Mouse (Mus musculus) erythroblast, adult 5-6 weeks (primary cell): ENCODE data around the gene Ldlrad3. TPM values are rescaled to one million over a fixed set of nuclear protein-coding genes. Genes with fewer than 3 reads are reported as not detected.

Experiments used
- ATAC-seq: replicated peaks from 2 replicates; pipeline ENCODE4 v1.8.0; 2016; ENCODE audit warnings: moderate number of reproducible peaks, mild to moderate bottlenecking, moderate TSS enrichment, inconsistent platforms; ENCODE audit not compliant: poor library complexity, low FRiP score, severe bottlenecking
- total RNA-seq, 2 experiments: library from RNA; stranded (forward) in 1 of 2; stranded (reverse) in 1 of 2; fragments of 150-400 nt in 1 of 2; fragments of 200-764, 138-1000 nt in 1 of 2; gene quantifications; 2 replicates each; pipeline versions ENCODE4 v1.2.3 to v1.2.4; 2015 to 2017; ENCODE audit warnings: low replicate concordance in 2 of 2

Gene Ldlrad3
- total RNA-seq, 2 experiments from 2014 or later = 6.2 to 7.7 TPM

GRCm38 (mm10) chr2:102191736-102192135 lies 5.6 kb upstream of the Ldlrad3 start:
- ATAC-seq = no peak

DNA sequence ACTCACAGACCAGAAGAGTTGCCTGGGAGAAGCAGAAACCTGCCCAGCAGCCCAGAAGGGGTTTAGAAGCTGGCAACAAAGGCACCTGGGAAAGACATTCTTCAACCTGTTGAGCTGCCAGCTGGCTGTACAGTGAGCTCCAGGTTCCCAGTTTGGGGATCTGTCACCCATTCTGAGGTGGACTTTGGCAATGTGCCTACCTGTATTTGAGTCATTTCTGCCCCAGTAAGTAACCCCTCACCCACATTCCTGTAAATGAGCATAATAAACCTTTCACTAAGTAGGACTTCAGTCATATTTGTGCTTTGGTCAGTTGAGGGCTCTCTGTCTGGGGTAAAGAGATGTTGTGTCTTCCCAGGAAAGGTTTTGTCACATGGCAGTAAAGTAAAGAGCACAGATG lies 4.8 kb upstream of the Ldlrad3 start:
- ATAC-seq = no peak

DNA sequence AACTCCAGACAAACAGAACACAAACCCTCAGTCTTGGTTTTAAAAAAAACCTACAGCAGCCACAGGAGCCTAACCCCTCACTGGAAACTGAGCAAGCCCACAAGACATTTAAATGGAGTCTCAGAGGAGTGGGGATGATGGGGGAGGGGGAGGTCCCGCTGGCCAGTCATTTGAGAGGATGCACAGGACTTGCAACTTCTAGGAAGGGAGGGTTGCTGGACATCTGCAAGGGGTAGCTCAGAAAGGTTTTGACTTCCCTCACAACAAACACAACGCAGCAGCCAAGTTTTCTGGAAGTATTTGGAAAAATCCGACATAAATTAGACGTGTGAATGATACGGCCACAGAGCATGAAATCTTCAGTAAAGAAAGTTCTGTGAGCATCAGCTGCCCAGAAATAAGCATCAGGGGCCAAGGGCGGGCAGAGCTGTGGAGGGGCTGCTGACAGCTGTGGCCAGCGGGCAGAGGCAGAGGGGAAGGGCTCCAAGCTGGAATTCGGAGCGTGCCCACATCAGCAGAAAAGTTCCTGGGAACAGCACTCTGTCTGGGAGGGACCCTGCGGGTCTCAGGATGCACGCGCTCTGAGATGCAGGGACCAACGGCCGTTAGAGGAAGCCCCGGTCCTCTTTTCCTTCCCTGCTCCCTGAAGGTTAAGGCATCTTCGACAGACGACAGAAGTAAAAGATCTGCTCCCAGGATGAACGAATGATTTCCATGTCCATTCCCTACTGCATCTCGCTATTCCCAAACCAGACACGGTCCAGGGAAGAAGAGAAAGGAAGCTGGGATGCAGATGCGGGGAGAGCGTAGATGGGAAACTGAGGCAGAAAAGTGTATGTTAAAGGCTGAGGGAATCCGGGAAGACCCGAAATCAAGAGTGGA lies 875 bp downstream of the Ldlrad3 start:
- ATAC-seq = no peak

- no peak for ATAC-seq
Measured at GRCm38 (mm10) chr2:102183720-102184480, 2.3 kb downstream of the Ldlrad3 start.

DNA sequence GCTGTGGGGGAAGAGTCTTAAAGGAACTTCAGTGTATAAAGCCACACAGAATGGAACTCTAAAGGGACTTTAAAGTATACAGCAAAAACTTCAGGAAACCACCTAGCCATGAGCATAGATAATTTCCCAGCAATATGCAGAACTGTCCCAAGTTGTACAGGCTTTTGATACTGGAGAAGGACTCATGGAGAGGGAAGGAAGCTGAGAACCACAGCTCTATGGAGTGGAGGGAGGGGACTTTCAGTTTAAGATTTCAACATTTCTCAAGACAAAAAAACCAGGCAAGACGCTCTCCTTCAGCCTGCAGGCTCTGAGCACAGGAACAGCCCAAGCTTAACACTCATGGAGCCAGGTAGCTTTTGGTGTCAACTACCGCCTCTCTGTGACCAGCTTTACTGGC lies 4.7 kb downstream of the Ldlrad3 start:
- ATAC-seq = no peak

- no peak for ATAC-seq
Measured at GRCm38 (mm10) chr2:102176434-102176772, 9.8 kb downstream of the Ldlrad3 start.

- no peak for ATAC-seq
Measured at GRCm38 (mm10) chr2:102175741-102176433, 10.3 kb downstream of the Ldlrad3 start.

DNA sequence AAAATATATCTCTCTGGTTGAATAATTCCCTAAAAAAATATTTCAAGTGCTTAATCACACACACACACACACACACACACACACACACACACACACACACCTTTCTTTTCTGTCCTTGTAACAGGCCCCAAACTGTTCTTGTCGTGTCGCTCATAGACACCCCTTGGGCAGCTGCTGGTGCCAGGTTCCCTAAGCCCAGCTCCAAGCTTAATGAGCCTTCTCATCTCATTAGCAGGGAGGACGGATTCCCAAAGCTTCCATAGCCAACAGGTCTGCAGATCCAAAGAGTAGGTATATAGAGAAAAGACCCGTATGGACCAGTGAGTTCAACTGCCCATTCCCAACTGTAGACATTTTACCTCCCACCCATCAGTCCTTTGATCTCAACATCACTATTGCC lies 13.7 kb downstream of the Ldlrad3 start:
- no peak for ATAC-seq

DNA sequence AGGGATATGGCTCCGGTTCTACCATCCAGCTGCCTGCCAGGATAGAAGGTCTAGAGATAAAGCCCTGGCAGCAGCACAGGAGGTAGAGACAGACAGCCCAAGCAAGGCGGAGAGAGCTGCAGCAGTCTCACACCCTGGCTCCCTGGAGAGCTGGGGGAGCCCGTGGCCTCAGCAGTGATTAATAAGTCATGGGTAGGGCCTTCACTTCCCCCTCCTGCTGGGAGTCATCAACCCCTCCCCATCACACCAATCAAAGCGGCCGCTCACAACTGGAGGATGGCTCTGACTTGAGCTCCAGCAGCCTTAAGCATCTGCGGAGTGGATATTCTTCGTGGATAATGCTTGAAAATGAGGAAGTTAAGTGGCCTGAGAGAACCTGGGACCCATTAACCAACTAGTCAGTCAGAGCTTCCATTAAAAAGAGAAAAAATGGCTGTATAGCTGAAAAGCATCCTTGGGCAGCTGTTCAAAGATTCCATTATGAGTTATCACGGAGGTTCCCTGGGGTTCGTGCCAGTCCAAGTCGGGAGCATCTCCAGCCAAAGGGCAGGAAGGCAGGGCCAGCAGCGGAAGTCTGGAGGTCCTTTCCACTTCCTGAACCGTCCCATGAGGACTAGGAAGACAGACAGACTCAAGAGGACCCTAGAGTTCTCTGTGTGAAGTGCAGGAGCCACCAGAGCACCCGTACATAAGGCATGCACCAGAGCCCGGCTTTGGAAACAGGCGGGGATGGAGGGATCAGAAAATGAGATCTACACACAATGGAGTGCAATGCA lies 19.4 kb downstream of the Ldlrad3 start:
- ATAC-seq = no peak

DNA sequence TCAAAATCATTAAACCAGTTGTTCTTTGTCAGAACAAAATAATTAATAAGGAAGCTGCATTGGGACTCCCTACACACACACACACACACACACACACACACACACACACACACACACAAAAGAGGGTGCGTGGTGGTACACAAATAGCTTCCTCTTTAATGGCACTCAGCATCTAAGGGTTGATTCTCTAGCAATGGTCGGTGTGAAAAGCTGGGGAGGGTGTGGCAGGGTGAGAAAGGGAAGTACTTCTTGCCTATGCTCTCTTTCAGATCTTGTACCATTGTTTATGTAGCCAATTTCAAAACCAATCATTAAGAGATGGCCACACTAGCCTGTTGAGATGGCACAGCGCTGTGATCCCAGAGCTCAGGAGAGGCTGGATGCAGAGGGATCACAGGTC lies 23.1 kb downstream of the Ldlrad3 start:
- ATAC-seq = no peak

- ATAC-seq = no peak
Measured at GRCm38 (mm10) chr2:102157555-102157954, 28.6 kb downstream of the Ldlrad3 start.

- ATAC-seq = no peak
Measured at GRCm38 (mm10) chr2:102157010-102157409, 29.2 kb downstream of the Ldlrad3 start.

GRCm38 (mm10) chr2:102156460-102156859 lies 29.7 kb downstream of the Ldlrad3 start:
- no peak for ATAC-seq

DNA sequence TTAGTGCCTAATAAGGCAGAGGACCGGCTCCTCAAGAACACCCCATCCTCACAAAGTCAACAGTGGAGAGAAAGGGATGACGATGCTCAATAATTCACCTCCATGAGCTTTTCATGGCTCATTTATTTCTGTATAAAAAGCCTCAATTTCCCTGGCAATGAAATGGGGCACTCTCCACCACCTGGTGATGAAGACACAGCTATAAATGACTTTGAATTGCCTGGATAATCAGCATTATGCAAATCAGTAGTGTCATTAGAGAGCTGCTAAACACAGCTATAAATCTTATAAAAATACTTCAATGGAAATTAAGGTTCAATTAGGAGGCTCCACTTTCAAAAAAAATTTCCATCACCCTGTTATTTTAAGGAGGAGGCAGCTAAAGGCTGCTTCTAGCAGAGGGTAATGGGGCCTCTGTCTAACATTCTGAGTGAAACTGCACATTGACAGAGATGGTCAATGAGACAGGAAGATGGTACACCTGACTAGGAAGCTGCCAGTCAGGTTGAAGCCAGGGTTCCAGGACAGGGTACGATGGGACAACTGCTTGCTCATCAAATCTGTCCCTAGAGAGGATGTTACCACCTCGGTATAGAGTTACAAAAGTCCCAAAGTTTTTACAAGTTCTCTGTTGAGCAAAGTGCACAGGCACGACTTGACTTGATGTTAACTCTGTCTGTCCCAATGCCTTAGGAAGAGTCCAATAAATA lies 30.7 kb downstream of the Ldlrad3 start:
- no peak for ATAC-seq

DNA sequence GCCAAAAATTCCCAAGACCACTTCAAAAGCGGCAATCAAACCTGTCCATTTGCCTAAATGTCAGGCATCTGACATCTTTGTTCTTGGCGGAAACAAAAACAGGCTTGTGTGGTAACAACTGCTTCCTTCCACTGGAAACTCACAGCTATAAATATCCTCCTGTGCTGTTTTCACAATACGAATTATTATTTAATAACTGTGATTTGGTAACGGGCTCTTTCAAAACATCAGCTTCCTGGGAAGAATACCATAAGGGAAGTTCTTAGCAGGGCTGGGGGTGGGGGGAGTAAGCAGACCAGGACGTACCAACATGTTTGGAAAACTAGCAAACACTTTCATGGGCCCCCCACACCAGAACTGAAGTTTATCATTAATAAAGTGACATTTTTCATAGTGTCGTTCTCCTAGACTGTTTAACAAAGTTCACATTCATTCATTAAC lies 31.4 kb downstream of the Ldlrad3 start:
- no peak for ATAC-seq

DNA sequence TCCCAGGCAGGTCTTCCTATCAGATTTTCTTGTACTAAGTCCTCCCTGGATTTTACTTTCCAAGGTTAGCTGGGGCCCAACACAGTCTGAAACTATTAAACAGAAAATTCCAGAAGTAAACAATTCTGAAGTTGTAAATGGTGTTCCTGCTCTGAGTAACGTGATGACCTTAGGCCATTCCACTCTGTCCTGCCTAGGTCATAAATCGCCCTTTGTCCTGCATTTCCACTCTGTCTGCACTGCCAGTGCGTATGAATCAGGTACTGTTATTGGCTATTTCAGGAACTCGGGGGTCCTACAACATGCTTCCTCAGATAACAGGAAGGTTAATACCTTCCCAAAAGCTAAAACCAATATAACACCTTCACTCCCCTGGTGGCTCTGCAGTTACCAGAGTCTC lies 31.9 kb downstream of the Ldlrad3 start:
- ATAC-seq = no peak

GRCm38 (mm10) chr2:102153516-102153915 lies 32.7 kb downstream of the Ldlrad3 start:
- no peak for ATAC-seq

GRCm38 (mm10) chr2:102152851-102153250 lies 33.3 kb downstream of the Ldlrad3 start:
- ATAC-seq = no peak

GRCm38 (mm10) chr2:102149058-102149457 lies 37.1 kb downstream of the Ldlrad3 start:
- no peak for ATAC-seq
